Mouse (Mus musculus) CH12.LX (cell line): Measurements from ENCODE around the gene Tmem269. TPM values are rescaled to one million over a fixed set of nuclear protein-coding genes. Genes with fewer than 3 reads are reported as not detected.

Experiments used
- DNase-seq: peaks from one replicate; pipeline ENCODE4 v3.0.0-alpha.2; 2013; ENCODE audit errors: extremely low read depth
- H3K27ac ChIP-seq: 2 replicates; pipeline ENCODE4 v1.5.1; 2012; ENCODE audit warnings: low read depth, mild to moderate bottlenecking, control low read depth, moderate library complexity; ENCODE audit not compliant: insufficient read depth
- H3K27me3 ChIP-seq: replicated peaks from 2 replicates; pipeline ENCODE3; 2012; ENCODE audit warnings: inconsistent platforms
- H3K36me3 ChIP-seq, 2 experiments: replicated peaks in 1 of 2; 2 replicates each; pipeline versions ENCODE3 to v1.6.1; 2012; ENCODE audit warnings: inconsistent platforms in 1 of 2, low read length in 1 of 2, mild to moderate bottlenecking in 1 of 2, mixed read lengths in 1 of 2, moderate library complexity in 1 of 2; ENCODE audit not compliant: control insufficient read depth in 1 of 2, insufficient read depth in 1 of 2
- H3K4me1 ChIP-seq, 2 experiments: 2 replicates each; pipeline ENCODE4 v1.6.1; 2012; ENCODE audit warnings: inconsistent platforms in 1 of 2, moderate library complexity in 1 of 2; ENCODE audit not compliant: insufficient read depth in 2 of 2, control insufficient read depth in 1 of 2
- H3K4me2 ChIP-seq: 2 replicates; pipeline ENCODE4 v1.6.1; 2012; ENCODE audit warnings: low read depth, mild to moderate bottlenecking, control low read depth; ENCODE audit not compliant: poor library complexity, insufficient read depth, severe bottlenecking
- H3K4me3 ChIP-seq, 3 experiments: fragments of 150-350 bp in 1 of 3; sonication (generic) in 1 of 3; replicated peaks in 1 of 3; 2 replicates each; pipeline versions ENCODE3 to v1.5.1; 2011 to 2012; ENCODE audit warnings: low read depth in 2 of 3, low read length in 2 of 3, mild to moderate bottlenecking in 2 of 3, moderate library complexity in 2 of 3, control low read depth in 1 of 3, improper control_type of control experiment in 1 of 3, inconsistent platforms in 1 of 3, mixed read lengths in 1 of 3; ENCODE audit not compliant: poor library complexity in 1 of 3
- H3K79me2 ChIP-seq: replicated peaks from 2 replicates; pipeline ENCODE4 v1.6.1; 2012; ENCODE audit warnings: mild to moderate bottlenecking, moderate library complexity; ENCODE audit not compliant: control insufficient read depth, poor library complexity, insufficient read depth, severe bottlenecking; ENCODE audit errors: extremely low read depth
- H3K9ac ChIP-seq: 2 replicates; pipeline ENCODE4 v1.6.1; 2012; ENCODE audit warnings: low read depth, mild to moderate bottlenecking, control low read depth, moderate library complexity; ENCODE audit not compliant: insufficient read depth
- H3K9me3 ChIP-seq: replicated peaks from 2 replicates; pipeline ENCODE3; 2012; ENCODE audit warnings: low read length, inconsistent platforms, mixed read lengths
- BHLHE40 ChIP-seq: IDR thresholded peaks from 2 replicates; pipeline ENCODE4 v1.6.1; 2011; ENCODE audit warnings: mild to moderate bottlenecking, low read depth, low read length, improper control_type of control experiment
- CTCF ChIP-seq, 2 experiments: IDR thresholded peaks in 1 of 2; conservative IDR thresholded peaks in 1 of 2; 2 replicates each; pipeline ENCODE4 v1.5.1; 2011 to 2012; ENCODE audit warnings: low read depth in 2 of 2, low read length in 2 of 2, improper control_type of control experiment in 1 of 2, inconsistent platforms in 1 of 2, mild to moderate bottlenecking in 1 of 2, moderate library complexity in 1 of 2
- E2F4 ChIP-seq: IDR thresholded peaks from 2 replicates; pipeline ENCODE4 v1.6.1; 2011; ENCODE audit warnings: low read depth, low read length, improper control_type of control experiment; ENCODE audit not compliant: insufficient replicate concordance
- ELF1 ChIP-seq: IDR thresholded peaks from 2 replicates; pipeline ENCODE4 v1.6.1; 2014; ENCODE audit warnings: low read depth, mild to moderate bottlenecking, inconsistent platforms, low read length, improper control_type of control experiment
- EP300 ChIP-seq: IDR thresholded peaks from 2 replicates; pipeline ENCODE4 v1.6.1; 2011; ENCODE audit warnings: low read length, improper control_type of control experiment
- ETS1 ChIP-seq: conservative IDR thresholded peaks from 2 replicates; pipeline ENCODE4 v1.6.1; 2012; ENCODE audit warnings: low read depth, mild to moderate bottlenecking, inconsistent platforms, low read length, improper control_type of control experiment, moderate library complexity
- HCFC1 ChIP-seq: IDR thresholded peaks from 2 replicates; pipeline ENCODE4 v1.6.1; 2012; ENCODE audit warnings: low read depth, mild to moderate bottlenecking, inconsistent platforms, low read length, improper control_type of control experiment
- IRF4 ChIP-seq: IDR thresholded peaks from 2 replicates; pipeline ENCODE4 v1.6.1; 2014; ENCODE audit warnings: low read depth, mild to moderate bottlenecking, inconsistent platforms, low read length, improper control_type of control experiment
- JUN ChIP-seq: IDR thresholded peaks from 2 replicates; pipeline ENCODE4 v1.6.1; 2011; ENCODE audit warnings: low read depth, mild to moderate bottlenecking, low read length, improper control_type of control experiment, moderate library complexity; ENCODE audit not compliant: insufficient read depth
- JUND ChIP-seq: conservative IDR thresholded peaks from 2 replicates; pipeline ENCODE4 v1.6.1; 2011; ENCODE audit warnings: low read depth, low read length, improper control_type of control experiment
- MAFK ChIP-seq: IDR thresholded peaks from 2 replicates; pipeline ENCODE4 v1.6.1; 2011; ENCODE audit warnings: low read length, improper control_type of control experiment; ENCODE audit not compliant: insufficient replicate concordance
- MAX ChIP-seq: IDR thresholded peaks from 2 replicates; pipeline ENCODE4 v1.6.1; 2011; ENCODE audit warnings: low read length, improper control_type of control experiment
- MAZ ChIP-seq: IDR thresholded peaks from 2 replicates; pipeline ENCODE4 v1.6.1; 2012; ENCODE audit warnings: low read depth, mild to moderate bottlenecking, inconsistent platforms, low read length, improper control_type of control experiment, moderate library complexity
- MEF2A ChIP-seq: IDR thresholded peaks from 2 replicates; pipeline ENCODE4 v1.6.1; 2014; ENCODE audit warnings: low read depth, mild to moderate bottlenecking, inconsistent platforms, low read length, improper control_type of control experiment, borderline replicate concordance
- MXI1 ChIP-seq: IDR thresholded peaks from 2 replicates; pipeline ENCODE4 v1.6.1; 2011; ENCODE audit warnings: mild to moderate bottlenecking, low read depth, low read length, improper control_type of control experiment
- MYC ChIP-seq: IDR thresholded peaks from 2 replicates; pipeline ENCODE4 v1.6.1; 2011; ENCODE audit warnings: low read depth, mild to moderate bottlenecking, improper control_type of control experiment, low read length
- NELFE ChIP-seq: IDR thresholded peaks from 2 replicates; pipeline ENCODE4 v1.6.1; 2011; ENCODE audit warnings: low read depth, low read length, improper control_type of control experiment
- NRF1 ChIP-seq: IDR thresholded peaks from 2 replicates; pipeline ENCODE4 v1.6.1; 2014; ENCODE audit warnings: low read depth, mild to moderate bottlenecking, inconsistent platforms, low read length, improper control_type of control experiment, moderate library complexity
- PAX5 ChIP-seq: IDR thresholded peaks from 2 replicates; pipeline ENCODE4 v1.6.1; 2012; ENCODE audit warnings: low read length, inconsistent platforms, mixed read lengths
- POLR2A ChIP-seq: IDR thresholded peaks from 2 replicates; pipeline ENCODE4 v1.6.1; 2011; ENCODE audit warnings: low read depth, mild to moderate bottlenecking, improper control_type of control experiment, low read length
- POLR2AphosphoS2 ChIP-seq: IDR thresholded peaks from 2 replicates; pipeline ENCODE4 v1.6.1; 2011; ENCODE audit warnings: low read depth, low read length, improper control_type of control experiment
- RAD21 ChIP-seq: IDR thresholded peaks from 2 replicates; pipeline ENCODE4 v1.6.1; 2011; ENCODE audit warnings: low read depth, mild to moderate bottlenecking, low read length, improper control_type of control experiment, moderate library complexity
- RCOR1 ChIP-seq: conservative IDR thresholded peaks from 2 replicates; pipeline ENCODE4 v1.6.1; 2012; ENCODE audit warnings: low read depth, mild to moderate bottlenecking, inconsistent platforms, low read length, improper control_type of control experiment
- SIN3A ChIP-seq: IDR thresholded peaks from 2 replicates; pipeline ENCODE4 v1.6.1; 2012; ENCODE audit warnings: low read length, improper control_type of control experiment, inconsistent platforms
- SMC3 ChIP-seq: IDR thresholded peaks from 2 replicates; pipeline ENCODE4 v1.6.1; 2011; ENCODE audit warnings: low read depth, low read length, improper control_type of control experiment
- TBP ChIP-seq: conservative IDR thresholded peaks from 2 replicates; pipeline ENCODE4 v1.6.1; 2011; ENCODE audit warnings: low read depth, low read length, improper control_type of control experiment
- TCF12 ChIP-seq: IDR thresholded peaks from 2 replicates; pipeline ENCODE4 v1.6.1; 2014; ENCODE audit warnings: low read depth, mild to moderate bottlenecking, inconsistent platforms, low read length, improper control_type of control experiment
- UBTF ChIP-seq: IDR thresholded peaks from 2 replicates; pipeline ENCODE4 v1.6.1; 2012; ENCODE audit warnings: low read depth, mild to moderate bottlenecking, inconsistent platforms, low read length, improper control_type of control experiment, moderate library complexity
- USF1 ChIP-seq: IDR thresholded peaks from 2 replicates; pipeline ENCODE4 v1.6.1; 2014; ENCODE audit warnings: low read depth, mild to moderate bottlenecking, inconsistent platforms, low read length, improper control_type of control experiment
- USF2 ChIP-seq: conservative IDR thresholded peaks from 2 replicates; pipeline ENCODE4 v1.6.1; 2011; ENCODE audit warnings: low read depth, low read length, improper control_type of control experiment
- ZC3H11A ChIP-seq: IDR thresholded peaks from 2 replicates; pipeline ENCODE4 v1.6.1; 2012; ENCODE audit warnings: low read depth, mild to moderate bottlenecking, inconsistent platforms, low read length, improper control_type of control experiment
- ZKSCAN1 ChIP-seq: IDR thresholded peaks from 2 replicates; pipeline ENCODE4 v1.6.1; 2012; ENCODE audit warnings: low read depth, inconsistent platforms, low read length, improper control_type of control experiment, borderline replicate concordance
- ZMIZ1 ChIP-seq: IDR thresholded peaks from 2 replicates; pipeline ENCODE4 v1.6.1; 2012; ENCODE audit warnings: low read depth, mild to moderate bottlenecking, inconsistent platforms, low read length, improper control_type of control experiment
- ZNF384 ChIP-seq: IDR thresholded peaks from 2 replicates; pipeline ENCODE4 v1.6.1; 2012; ENCODE audit warnings: low read depth, low read length, improper control_type of control experiment, inconsistent platforms
- dilution Hi-C: fragments of 300-500 bp; cut with MboI; formaldehyde crosslinking; loops from 2 replicates; pipeline ENCODE4 v1.14.3; 2020; ENCODE audit warnings: low sequenced_read_pairs; ENCODE audit not compliant: extremely low pct_unique_long_range_greater_than_20kb, extremely low pct_ligation_motif_present
- in situ Hi-C: fragments of 300-500 bp; cut with MboI; formaldehyde crosslinking; loops from 3 replicates; pipeline ENCODE4 v1.14.3; 2019; ENCODE audit warnings: low sequenced_read_pairs, low pct_ligation_motif_present, low pct_unique_long_range_greater_than_20kb, mixed read lengths
- polyA plus RNA-seq: library from polyadenylated mRNA; unstranded; fragments of >175 nt; gene quantifications from 2 replicates; pipeline ENCODE4 v1.2.1, GENCODE M21; 2012; ENCODE audit warnings: low read depth; ENCODE audit not compliant: insufficient read length
- total RNA-seq, 2 experiments: library from RNA; depleted of rRNA; stranded (reverse); fragments of 300-350 nt in 1 of 2; fragments of >200 nt in 1 of 2; gene quantifications; 2 replicates each; pipeline ENCODE4 v1.2.3; 2012 to 2014

Tmem269 gene
- total and polyA plus RNA-seq, 3 experiments = 0.16 TPM; not detected in 2

DNA sequence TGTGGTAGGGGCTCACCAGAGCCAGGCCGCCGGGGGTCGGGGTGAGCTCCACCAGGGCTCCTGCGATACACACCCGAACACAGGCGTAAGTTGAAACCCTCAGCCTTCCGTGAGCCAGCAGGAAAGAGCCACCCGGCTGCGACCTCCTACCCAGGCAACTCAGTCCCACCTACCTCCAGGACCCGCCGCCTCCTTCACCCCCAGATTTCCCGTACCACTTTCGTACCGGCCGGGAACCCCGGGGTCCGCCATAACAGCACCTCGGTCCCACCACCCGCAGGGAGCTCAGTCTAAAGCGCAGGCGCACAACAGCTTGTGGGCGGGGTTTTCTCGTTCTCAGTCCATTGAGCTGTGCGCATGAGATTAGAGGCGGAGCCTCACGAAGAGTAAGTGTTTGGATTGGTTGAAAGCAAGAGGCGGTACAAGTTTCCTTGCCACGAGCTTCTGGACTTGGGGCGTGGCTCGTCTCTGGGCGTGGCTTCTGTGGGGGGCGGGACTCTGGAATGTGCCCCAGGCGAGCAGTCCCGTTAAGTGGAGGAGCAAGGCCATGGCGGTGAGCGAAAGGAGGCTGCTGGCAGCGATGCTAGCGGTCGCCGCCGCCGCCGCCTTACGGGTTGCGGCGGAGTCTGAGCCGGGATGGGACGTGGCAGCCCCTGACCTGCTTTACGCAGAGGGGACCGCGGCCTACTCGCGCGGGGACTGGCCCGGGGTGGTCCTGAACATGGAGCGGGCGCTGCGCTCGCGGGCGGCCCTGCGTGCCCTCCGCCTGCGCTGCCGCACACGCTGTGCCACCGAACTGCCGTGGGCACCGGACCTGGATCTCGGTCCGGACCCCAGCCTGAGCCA lies 14.6 kb upstream of the Tmem269 start, which contains the start of the genes AU022252 and P3h1 (continued):
- no peak for TF ChIP-seq UBTF
- TF ChIP-seq RCOR1 = no peak
- TF ChIP-seq MAZ = no peak
- TF ChIP-seq IRF4 = peak; percentile 32; the same call in 1 of the 2 replicates
- TF ChIP-seq EP300 = no peak
- TF ChIP-seq ETS1 = no peak
- no peak for TF ChIP-seq PAX5
- no peak for TF ChIP-seq CTCF (conservative IDR thresholded peaks at IDR 0.05 in 1 of 2, IDR thresholded peaks at IDR 0.05 in 1 of 2; ENCODE audit: low read depth in 2 of 2, low read length in 2 of 2)
- TF ChIP-seq POLR2A = peak; percentile 96
- TF ChIP-seq NRF1 = peak; percentile 83
- peak; percentile 88 for TF ChIP-seq NELFE
- peak; percentile 57 for TF ChIP-seq HCFC1

DNA sequence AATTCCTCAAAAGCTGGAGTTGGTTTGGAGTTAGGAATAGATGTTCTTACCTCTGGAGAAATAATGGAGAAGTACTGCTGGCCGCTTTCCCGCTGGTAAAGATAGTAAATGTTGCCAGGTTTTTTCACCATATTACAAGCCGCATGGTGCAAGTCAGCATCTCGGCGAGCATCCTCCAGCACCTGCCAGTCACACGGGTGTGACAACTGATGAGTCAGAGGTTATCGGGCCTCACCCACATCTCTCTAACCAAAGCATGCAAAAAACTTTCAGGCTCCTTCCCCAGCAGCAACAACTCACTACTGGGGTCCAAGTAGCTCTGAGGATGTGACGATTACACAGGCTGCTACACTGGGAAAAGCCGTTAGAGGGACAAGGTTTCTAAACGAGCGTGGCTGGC lies 8.7 kb upstream of the Tmem269 start:
- peak; percentile 74 for DNase-seq
- H3K4me2 ChIP-seq = no peak overlapping the region
- no peaks in the 10 kb centered on the region for H3K9me3 ChIP-seq
- H3K9ac ChIP-seq = no peak overlapping the region; the same call in 1 of the 2 replicates
- peaks cover 23 to 55% of the 10 kb centered on the region in 2 experiments for H3K36me3 ChIP-seq
- dilution Hi-C loops = no loop called here
- H3K27me3 ChIP-seq = no peaks in the 10 kb centered on the region
- H3K4me3 ChIP-seq = no peak overlapping the region
- H3K4me1 ChIP-seq = peaks cover 6 to 44% of the 10 kb centered on the region in 2 experiments; a peak in 3 of 4 replicates
- no peaks in the 10 kb centered on the region for H3K79me2 ChIP-seq
- in situ Hi-C loops = no loop called here
- H3K27ac ChIP-seq = no peak overlapping the region
- no peak for TF ChIP-seq RAD21
- TF ChIP-seq ETS1 = peak; percentile 58; the same call in 1 of the 2 replicates
- TF ChIP-seq ELF1 = no peak
- no peak for TF ChIP-seq SIN3A
- no peak for TF ChIP-seq E2F4
- TF ChIP-seq IRF4 = no peak
- TF ChIP-seq POLR2A = no peak
- TF ChIP-seq MYC = no peak
- TF ChIP-seq RCOR1 = no peak
- no peak for TF ChIP-seq SMC3
- TF ChIP-seq UBTF = no peak
- TF ChIP-seq TBP = no peak
- no peak for TF ChIP-seq JUN
- 0 out of 2 replicates have a peak, but pooled peaks have one; percentile 27 for TF ChIP-seq MXI1
- TF ChIP-seq MAZ = no peak
- peak; percentile 46; the same call in 1 of the 2 replicates for TF ChIP-seq MAFK
- TF ChIP-seq JUND = no peak
- peak; percentile 83 for TF ChIP-seq BHLHE40
- no peak for TF ChIP-seq PAX5
- TF ChIP-seq ZMIZ1 = no peak
- no peak for TF ChIP-seq ZC3H11A
- TF ChIP-seq MAX = peak; percentile 49; the same call in 1 of the 2 replicates
- TF ChIP-seq MEF2A = no peak
- no peak for TF ChIP-seq NRF1
- no peak for TF ChIP-seq ZNF384
- no peak for TF ChIP-seq USF2
- no peak for TF ChIP-seq POLR2AphosphoS2
- TF ChIP-seq EP300 = no peak
- no peak for TF ChIP-seq CTCF (conservative IDR thresholded peaks at IDR 0.05 in 1 of 2, IDR thresholded peaks at IDR 0.05 in 1 of 2; ENCODE audit: low read depth in 2 of 2, low read length in 2 of 2)
- TF ChIP-seq USF1 = no peak
- no peak for TF ChIP-seq ZKSCAN1
- TF ChIP-seq TCF12 = no peak
